Mouse (Mus musculus): ENCODE results near the gene Nhp2.
"Not testable (repeated sequence)": the region's sequence is repeated elsewhere in the genome, so short reads cannot be mapped to it uniquely, and the experiment has no call there.

Nhp2 gene

DNA sequence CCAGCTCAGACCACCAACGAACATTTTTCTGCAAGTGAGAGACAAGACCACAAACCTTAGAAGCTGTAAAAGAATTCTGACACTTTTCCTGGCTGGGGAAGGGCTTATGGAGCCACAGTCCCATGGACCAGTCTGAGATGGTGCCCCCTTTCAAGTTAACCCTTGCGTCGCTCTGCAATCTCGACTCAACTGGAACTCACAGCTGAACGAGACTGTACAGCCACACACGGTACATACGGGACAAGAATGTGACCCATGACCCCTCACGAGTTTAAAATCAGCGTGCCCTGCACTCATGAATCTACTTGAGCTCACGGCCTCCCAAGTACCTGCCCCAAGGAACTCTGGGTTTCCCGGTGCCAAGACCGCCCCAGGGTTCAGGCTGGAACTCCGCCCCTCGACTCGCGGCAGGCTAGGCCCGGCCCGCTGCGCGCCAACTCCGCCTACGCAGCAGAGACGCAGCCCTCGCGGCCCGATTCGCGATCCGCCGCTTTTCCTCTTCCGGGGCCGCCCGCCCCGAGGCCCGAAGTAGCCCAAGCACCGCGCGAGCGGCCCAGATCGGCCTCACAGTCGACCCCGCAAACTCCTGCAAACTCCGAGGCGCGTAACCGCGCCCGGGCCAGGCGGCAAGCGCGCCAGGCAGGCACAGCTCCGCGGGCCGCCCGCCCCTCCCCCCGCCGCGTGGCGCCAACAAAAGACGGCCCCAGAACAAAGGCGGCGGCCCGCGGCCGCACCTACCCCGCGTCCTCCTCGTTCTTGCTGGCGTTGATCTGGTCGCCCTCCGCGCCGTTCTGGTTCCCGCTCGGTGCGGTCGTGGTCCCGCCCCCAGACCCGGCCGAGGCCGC lies 13.7 kb upstream of the Nhp2 start:
- in situ Hi-C loops (cut with MboI, MseI), result loop anchor here (10.0 kb wide), 1 partner anchor 1381 kb away; no protein-coding TSS in a partner anchor

DNA sequence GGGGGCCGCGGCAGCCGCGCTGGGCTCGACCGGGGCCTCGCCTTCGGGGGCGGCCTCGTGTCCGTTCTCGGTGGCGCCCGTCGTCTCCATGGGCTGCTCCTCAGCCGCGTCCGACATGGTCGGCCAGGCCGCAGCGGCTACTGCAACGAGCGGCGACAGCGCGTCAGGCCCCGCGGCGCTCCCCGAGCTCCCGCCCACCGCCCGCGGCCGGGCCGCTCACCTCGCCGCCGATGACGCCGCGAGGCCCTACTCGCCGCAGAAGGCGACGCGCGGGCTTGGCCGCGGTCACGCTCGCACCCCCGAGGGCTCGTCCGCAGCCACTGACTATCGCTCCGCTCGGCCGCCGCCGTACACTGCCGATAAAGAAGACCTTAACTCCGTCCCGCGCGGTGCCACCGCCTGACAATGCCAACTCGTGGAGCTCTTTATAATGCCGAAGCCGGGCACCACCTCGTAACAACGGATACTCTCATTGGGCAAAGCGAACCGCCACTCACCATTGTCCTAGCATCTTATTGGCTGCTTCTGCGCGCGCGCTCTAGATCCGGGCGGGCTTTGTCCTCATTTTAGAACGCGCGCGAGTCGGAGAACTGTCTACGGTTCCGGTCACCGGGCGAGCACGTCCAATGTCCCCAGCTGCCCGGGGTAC lies 13.0 kb upstream of the Nhp2 start, which contains the start of gene Hnrnpab:
Gene Hnrnpab, minus strand, starts transcription at position 401 of the 649 bp plus-strand sequence.
- in situ Hi-C loops (cut with MboI, MseI), result loop anchor here (10.0 kb wide), 1 partner anchor 1382 kb away; no protein-coding TSS in a partner anchor

DNA sequence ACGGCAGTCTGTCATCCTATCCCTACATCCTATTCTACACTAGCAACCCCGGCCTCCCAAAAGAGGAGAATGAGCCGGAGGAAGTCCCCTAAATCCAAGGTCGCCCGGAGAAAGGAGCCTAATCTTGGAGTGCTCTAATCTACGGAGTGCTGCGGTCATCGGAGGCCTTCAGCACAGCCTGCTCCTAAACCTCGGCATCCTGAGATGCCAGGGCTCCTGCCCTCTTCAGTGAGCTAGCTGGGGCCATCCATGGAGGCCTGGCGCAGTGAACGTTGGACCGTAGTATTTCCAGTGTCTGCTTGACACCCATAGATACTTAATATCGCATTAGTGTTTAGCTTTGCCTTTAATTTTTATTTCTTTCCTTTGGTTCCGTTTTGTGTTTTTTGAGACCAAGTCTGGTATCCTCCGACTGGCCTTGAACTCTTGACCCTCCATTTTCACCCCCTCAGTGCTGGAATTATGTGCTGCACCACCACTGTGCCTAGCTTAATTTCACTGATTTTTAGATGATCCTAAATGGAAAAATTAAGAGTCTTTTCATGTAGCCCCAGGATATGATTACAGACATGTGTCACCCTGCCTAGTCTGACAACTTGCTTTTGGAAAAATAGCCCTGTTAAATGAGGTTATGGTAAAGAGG lies 12.3 kb upstream of the Nhp2 start:
- in situ Hi-C loops (cut with MboI, MseI), result loop anchor here (10.0 kb wide), 1 partner anchor 1382 kb away; no protein-coding TSS in a partner anchor

DNA sequence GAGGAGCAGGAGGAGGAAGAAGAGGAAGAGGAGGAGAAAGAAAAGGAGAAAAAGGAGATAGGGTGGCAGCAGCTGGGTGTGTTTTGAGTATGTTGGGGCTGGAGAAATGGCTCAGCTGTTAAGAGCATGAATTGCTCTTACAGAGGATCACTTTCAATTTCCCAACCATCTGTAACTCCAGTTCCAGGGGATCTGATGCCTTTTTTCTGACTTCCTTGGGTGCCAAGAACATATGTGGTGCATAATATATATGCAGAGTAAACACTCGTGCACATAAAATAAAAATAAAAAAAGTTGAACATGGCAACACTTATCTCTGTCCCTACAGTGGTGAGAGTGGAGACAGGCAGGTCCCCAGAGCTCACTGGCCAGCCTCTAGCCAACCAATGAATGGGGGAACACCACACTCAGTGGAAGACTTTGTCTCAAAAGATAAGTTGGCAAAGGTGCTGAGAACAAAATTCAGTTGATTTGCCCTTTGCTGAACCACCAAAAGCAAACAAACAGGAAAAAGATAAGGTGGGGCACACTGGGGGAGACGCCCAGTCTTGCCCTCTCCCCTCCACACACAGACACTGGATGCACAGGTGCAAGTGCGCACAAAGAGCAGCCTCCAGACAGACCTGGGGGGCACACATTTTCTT lies 10.1 kb upstream of the Nhp2 start:
- in situ Hi-C loops (cut with MboI, MseI), result loop anchor here (10.0 kb wide), 1 partner anchor 1385 kb away; no protein-coding TSS in a partner anchor

DNA sequence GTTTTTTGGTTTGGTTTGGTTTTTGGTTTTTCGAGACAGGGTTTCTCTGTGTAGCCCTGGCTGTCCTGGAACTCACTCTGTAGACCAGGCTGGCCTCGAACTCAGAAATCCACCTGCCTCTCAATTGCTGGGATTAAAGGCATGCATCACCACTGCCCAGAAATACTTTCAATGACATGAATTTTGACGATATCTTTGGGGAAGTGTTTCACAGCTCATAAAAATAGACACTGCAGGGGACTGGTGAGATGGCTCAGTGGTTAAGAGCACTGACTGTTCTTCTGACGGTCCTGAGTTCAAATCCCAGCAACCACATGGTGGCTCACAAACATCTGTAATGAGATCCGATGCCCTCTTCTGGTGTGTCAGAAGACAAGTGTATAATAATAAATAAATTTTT lies 9.6 kb upstream of the Nhp2 start:
- in situ Hi-C loops (cut with MboI, MseI), result loop anchor here (10.0 kb wide), 1 partner anchor 1385 kb away; no protein-coding TSS in a partner anchor

DNA sequence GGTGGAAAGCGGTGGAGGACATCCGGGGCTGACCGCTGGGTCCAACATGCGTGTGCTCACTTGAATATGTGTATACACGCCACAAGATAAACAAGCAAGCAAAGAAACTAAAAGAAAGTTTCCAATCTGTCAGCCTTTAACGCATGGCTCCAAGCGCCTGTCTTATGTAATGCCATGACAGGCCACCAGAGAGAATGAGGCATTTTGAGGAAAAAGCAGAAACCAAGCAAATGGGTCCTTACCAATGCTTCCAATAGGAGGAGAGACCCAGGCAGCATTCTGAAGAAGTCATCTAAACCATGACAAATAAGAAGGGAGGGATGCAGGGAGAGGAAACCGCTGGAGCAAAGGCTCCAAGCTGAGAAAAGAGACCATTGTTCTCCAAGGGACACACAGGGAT lies 5.3 kb upstream of the Nhp2 start:
- in situ Hi-C loops (cut with MboI, MseI), result no loop called here

DNA sequence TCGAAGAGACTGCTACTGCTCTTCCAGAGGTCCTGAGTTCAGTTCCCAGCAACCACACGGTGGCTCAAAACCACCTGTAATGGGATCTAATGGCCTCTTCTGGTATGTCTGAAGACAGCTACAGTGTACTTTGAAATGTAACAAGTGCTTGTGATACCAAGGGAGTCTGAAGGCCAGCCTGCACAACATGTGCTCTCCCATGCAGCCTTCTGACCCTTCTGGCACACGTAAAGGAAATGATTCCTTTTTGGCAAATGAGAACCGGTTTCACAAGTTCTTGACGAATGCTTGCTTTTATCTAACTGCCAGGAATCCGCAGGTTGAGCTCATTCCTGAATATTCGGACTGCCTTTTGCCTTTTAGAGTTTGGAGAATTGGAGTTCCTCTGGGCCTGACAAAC lies 4.4 kb upstream of the Nhp2 start:
- in situ Hi-C loops (cut with MboI, MseI), result no loop called here

DNA sequence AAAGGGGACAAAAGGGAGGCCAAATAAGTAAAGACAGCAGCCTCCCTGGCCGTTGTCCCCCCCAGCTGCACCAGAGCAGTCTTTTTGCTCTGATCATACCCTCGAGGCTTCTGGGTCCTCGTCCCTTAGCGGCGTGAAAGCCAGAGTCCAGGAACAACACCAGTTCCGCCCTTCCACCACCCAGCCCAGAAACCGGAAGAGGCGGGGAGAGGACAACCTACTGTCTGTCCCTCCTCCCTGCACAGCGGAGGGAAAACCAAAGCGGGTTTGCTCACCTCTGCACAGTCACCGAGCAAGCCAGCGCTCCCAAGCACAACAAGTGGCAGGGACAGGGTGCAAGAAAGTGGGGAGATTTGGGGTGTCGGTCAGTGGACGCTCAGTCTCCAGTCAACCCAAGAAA lies 3.9 kb upstream of the Nhp2 start:
- in situ Hi-C loops (cut with MboI, MseI), result no loop called here

DNA sequence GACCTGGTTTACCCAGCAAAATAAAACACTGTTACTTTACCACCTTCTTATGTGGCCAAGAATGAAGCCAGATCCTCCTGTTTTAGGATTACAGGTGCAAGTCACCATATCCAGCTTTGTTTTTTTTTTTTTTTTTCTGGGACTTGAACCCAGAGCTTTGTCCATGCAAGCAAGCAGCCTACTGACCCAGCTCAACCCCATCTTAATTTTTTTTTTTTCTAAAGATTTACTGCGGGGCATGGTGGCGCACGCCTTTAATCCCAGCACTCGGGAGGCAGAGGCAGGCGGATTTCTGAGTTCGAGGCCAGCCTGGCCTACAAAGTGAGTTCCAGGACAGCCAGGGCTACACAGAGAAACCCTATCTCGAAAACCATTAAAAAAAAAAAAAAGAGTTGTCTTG lies 3.4 kb upstream of the Nhp2 start:
- in situ Hi-C loops (cut with MboI, MseI), result not testable (repeated sequence)

DNA sequence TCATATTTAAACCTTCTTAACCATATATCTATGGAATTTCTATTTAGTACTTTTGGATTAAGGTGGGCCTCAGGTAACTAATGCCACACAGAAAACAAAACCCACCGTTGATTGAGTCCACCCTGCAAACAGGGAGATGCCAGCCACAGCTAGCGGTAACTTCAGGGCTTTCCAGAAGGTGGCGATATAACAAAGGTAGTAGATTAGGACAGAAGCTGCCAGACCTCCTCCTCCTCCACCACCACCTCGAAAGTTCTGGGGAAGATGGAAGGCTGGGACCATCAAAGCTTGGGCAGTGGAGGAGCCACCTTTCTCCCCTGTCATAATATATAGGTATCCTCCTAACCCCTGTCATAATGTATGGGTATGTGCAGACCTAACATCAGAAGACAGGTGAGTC lies 1.8 kb upstream of the Nhp2 start:
- in situ Hi-C loops (cut with MboI, MseI), result no loop called here

DNA sequence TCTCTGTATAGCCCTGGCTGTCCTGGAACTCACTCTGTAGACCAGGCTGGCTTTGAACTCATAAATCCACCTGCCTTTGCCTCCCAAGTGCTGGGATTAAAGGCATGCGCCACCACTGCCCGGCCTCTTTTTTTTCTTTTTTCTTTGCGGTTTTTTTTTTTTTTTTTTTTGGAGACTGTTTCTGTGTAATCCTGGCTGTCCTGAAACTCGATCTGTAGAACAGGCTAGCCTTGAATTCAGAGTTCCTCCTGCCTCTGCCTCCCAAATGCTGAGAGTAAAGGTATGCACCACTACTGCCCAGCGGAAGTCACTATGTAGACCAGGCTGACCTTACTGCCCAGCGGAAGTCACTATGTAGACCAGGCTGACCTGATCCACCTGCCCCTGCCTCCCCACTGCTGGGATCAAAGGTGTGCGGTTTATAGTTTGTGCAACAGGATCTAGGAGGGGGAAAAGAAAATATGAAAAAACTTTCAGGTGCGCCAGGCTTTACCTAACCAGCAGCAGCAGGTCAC lies 584 bp upstream of the Nhp2 start:
- in situ Hi-C loops (cut with MboI, MseI), result no loop called here

DNA sequence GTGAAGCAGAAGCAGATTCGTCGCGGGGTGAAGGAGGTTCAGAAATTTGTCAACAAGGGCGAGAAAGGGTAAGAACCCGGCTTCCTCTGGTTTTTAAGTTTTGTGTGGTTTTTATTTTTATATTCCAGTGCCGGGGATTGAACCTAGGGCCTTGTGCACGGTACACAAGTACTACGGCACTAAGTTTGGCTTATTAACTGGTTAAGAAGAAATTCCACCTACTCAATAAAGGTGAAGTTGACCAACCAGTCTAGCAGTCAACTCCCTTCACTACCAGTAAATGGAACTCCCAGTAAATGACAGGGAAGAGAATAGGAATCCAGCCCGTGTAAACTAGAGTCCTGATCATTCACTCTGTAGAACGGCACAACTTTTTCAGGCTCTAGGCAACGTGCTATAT lies 549 bp downstream of the Nhp2 start:
- in situ Hi-C loops (cut with MboI, MseI), result loop anchor here (5.0 kb wide), 1 partner anchor 62 kb away; no protein-coding TSS in a partner anchor

DNA sequence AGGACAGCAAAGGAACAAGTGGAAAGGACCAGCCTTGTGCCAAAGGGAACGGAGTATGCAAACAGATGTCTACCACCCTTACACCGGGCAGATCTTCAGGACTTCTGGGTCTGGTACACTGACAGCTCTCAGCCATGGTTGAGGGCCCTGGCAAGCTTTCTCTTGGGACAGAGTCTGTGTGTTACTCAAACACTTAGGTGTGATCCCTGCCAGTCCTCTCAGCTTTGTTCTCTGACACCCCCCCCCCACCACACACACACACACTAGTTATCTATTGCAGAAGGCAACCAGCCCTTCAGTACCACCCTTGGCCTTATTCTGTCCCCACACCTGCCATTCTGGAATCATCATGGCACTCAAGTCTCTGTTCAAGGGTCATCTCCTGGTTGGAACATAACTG lies 2.2 kb downstream of the Nhp2 start:
- in situ Hi-C loops (cut with MboI, MseI), result loop anchor here (5.0 kb wide), 1 partner anchor 61 kb away; no protein-coding TSS in a partner anchor

DNA sequence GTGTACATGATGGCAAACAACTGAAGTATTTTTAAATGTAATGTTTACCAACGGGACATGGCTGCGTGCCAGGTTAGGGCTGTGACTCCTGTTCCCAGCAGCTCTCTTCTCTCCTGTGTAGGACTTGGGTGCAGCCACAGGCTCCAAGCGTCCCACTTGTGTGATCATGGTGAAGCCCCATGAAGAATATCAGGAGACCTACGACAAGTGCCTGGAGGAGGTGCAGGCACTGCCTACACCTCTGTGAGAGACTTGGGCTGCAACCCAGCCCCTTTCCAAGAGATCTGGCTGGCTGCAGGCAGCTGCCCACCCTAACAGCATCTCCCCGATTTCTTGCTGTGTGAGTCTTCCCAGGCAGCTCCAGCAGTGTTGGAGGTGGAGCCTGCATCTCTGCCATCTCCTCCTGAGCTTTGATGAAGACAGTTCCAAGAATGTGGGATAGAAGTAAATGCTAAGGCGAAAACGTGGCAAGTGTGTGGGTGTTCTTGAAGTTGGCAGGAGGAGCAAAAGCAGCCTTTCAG lies 3.5 kb downstream of the Nhp2 start:
- in situ Hi-C loops (cut with MboI, MseI), result loop anchor here (5.0 kb wide), 1 partner anchor 59 kb away; no protein-coding TSS in a partner anchor

DNA sequence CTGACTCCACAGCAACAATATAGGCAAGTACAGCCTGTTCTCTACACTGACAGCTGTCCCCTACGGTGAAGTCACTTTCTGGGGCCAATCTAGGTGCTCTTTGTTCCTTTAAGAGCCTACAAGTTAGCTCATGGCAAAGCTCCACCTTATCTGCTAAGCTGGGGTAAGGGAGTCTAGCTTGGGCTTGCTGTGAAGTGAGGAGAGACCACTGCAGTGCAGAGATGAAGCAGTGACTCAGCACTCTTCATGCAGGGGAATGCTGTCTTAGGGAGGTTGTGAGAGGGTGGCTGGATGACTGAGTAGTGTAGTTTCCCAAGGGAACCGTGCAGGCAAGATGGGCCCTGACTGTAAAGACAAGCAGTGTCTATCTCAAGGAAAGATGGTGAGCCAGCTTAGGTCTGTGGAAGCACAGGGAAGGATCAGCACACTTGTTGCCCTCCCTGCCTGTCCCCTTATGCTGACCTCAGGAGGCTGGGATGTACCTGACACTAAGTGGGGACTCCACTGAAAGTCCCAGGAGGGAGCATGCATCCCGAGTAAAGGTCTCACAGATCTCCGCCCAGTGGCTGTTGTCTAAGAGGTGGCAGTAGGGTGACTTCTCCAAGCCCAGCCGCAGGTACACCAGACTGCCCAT lies 5.8 kb downstream of the Nhp2 start:
- in situ Hi-C loops (cut with MboI, MseI), result no loop called here

DNA sequence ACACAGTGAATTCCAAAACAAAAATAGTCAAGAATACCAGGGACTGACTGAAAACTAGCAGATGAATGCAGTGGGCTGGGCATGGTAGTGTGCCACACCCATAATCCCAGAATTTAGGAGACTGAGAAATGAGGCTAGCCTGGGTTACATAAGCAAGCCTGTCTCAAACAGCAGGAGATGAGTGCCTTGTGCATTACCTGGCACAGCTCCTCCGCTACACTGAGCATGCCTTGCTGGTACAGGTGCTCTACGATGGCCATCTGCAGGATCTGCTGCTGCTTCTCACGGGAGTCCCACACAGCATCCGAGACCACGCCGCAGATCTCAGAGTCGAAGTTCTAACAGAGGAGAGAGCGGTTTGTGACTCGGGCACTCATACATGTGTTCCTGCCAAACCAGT lies 7.9 kb downstream of the Nhp2 start:
- in situ Hi-C loops (cut with MboI, MseI), result no loop called here

DNA sequence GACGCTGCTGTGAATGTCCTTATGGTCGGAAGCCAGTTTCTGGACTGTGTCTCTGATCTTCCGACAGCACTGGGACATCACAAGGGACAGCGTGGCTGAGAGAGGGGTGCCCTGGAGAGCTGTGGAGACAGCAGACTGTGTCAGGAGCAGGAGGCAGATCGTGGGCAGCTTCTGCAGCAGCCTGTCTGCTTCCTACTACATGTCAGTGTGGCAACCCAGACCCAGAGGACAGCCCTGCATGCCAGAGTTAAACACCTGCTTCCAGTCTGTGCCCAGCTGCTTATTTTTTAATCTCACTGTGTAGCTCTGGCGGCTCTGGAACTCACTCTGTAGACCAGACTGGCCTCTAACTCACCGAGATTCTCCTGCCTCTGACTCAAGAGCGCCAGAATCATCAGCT lies 8.4 kb downstream of the Nhp2 start:
- in situ Hi-C loops (cut with MboI, MseI), result no loop called here

DNA sequence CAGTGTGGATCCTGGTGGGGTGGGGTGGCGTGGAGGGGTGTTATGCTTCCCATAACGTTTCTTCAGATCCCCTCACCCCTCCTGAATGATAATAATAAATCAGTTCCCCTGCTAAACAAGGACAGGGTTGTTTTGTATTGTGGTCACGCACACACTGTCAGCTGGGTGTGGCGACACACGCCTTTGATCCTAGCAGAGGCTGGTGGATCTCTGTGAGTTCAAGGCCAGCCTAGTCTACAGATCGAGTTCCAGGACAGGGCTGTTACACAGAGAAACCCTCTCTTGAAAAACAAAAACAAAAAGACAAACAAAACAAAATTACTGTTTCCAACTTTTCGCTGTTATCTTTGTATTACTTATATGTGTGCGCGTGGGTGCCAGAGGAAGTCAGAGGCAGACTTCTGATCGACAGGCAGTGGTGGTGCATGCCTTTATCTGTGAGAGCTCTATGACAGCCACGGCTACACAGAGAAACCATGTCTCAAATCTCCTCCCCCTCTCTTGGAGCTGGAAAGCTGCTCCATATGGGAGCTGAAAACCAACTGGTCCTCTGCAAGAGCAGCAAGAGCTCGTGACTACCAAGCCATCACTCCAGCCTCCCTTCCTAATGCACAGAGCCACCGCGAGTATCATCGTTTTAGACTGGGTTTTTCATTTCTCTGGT lies 10.2 kb downstream of the Nhp2 start:
- in situ Hi-C loops (cut with MboI, MseI), result no loop called here

DNA sequence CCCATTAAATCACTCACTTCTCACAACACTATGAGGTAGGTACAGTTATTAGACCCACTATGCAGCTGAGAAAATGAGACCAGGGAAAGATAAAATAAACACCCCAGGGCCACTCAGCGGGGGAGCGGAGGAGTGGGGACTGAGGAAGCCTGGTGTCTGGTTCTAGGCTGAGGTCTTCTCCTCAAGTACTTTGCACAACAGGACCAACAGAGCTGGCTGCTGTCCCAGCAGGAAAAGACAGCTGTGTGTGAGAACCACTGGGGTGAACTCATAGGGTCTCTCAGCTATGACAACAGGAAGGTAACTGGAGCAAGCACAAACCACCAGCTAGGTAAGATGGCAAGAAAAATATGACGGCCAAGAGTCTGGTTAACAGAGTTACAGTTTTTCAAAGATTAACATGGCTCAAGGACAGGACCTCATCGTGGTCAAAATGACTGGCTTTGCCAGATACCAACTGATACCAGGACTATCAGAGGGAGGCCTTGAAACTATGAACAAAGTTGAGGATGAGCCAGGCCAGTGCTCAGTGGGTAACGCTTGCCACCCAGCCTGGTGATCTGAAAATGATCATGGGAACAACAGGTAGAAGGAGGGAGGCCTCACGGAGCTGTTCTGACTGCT lies 12.7 kb downstream of the Nhp2 start:
- in situ Hi-C loops (cut with MboI, MseI), result no loop called here

DNA sequence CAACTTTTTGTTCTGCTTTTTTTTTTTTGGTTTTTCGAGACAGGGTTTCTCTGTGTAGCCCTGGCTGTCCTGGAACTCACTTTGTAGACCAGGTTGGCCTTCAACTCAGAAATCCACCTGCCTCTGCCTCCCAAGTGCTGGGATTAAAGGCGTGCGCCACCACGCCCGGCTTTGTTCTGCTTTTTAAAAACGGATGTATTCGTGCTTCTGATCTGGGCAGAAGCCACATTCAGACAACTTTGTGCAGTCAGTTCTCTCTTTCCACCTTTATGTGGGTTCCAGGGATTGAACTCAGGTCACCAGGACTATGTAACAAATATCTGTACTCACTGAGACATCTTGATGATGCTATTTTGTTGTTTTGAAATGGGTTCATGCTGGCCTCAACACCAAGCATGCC lies 13.7 kb downstream of the Nhp2 start:
- in situ Hi-C loops (cut with MboI, MseI), result not testable (repeated sequence)

Data from T-helper 2 cell (primary cell).